8 mouse cellular contexts compared by ENCODE assay signal in genomic region chr2:179869871-179870270, GRCm38 (mm10).
A peak's percentile ranks its signal among the peaks of the same experiment; 100 is the strongest.
DNase-seq lines count a peak whose midpoint lies in the region.

No protein-coding gene starts in this region.

- peak; percentile 52 to 65 for DNase-seq in cerebellum, postnatal 14 days
- no peak for DNase-seq in cerebellum, adult 11 months
- peak; percentile 49 to 57 for DNase-seq in left cerebral cortex, postnatal 14 days (ENCODE audit: low spot score in 2 of 2)
- DNase-seq in left cerebral cortex, postnatal 36 days (ENCODE audit: low spot score in 2 of 2): no peak
- DNase-seq in midbrain, embryonic 10.5 days (ENCODE audit: low spot score): no peak
- DNase-seq in right cerebral cortex, postnatal 4 days: peak; percentile 42
- no peak for DNase-seq in thymus, postnatal 0 days (ENCODE audit: low spot score)
- no peak for DNase-seq in T-cell, adult 2 months (ENCODE audit: low spot score)

- peaks cover 7% of the 10 kb centered on the region for H3K4me1 ChIP-seq in midbrain, embryonic 10.5 days

- WGBS in midbrain, embryonic 10.5 days: 14% methylated on average over 2 of the region's 2 CpGs

- H3K9me3 ChIP-seq in midbrain, embryonic 10.5 days (replicated peaks): no peaks in the 10 kb centered on the region

- intact Hi-C loops in left cerebral cortex, postnatal 14 days (cut with DNase I): loop anchor here (5.0 to 10.0 kb wide), 5 partner anchors 188 to 1435 kb away; partner anchors contain the start of genes Cdh26 and Cdh4
- intact Hi-C loops in left cerebral cortex, postnatal 36 days (cut with DNase I): loop anchor here (5.0 to 10.0 kb wide), 7 partner anchors 148 to 1445 kb away; partner anchors contain the start of gene Cdh4

- H3K4me3 ChIP-seq in midbrain, embryonic 10.5 days: no peak overlapping the region

- H3K27me3 ChIP-seq in midbrain, embryonic 10.5 days (ENCODE audit: low read depth, poor library complexity, severe bottlenecking): no peaks in the 10 kb centered on the region; the same call in 1 of the 2 replicates

- peak overlapping the region; percentile 10; the same call in 1 of the 2 replicates for H3K27ac ChIP-seq in midbrain, embryonic 10.5 days (replicated peaks)

- no peaks in the 10 kb centered on the region for H3K36me3 ChIP-seq in midbrain, embryonic 10.5 days

Comparison
In these comparisons a context has a peak if more than half of its experiments do, and no peak if none do; other contexts are left out.
1. DNase-seq: peak in cerebellum, postnatal 14 days (2 of 2), left cerebral cortex, postnatal 14 days (2 of 2) and right cerebral cortex, postnatal 4 days (single experiment); none in cerebellum, adult 11 months (single experiment), left cerebral cortex, postnatal 36 days (0 of 2), midbrain, embryonic 10.5 days (single experiment), thymus, postnatal 0 days (single experiment) and T-cell, adult 2 months (single experiment).